ENCODE assay signal across 8 mouse cellular contexts in the genomic region with DNA sequence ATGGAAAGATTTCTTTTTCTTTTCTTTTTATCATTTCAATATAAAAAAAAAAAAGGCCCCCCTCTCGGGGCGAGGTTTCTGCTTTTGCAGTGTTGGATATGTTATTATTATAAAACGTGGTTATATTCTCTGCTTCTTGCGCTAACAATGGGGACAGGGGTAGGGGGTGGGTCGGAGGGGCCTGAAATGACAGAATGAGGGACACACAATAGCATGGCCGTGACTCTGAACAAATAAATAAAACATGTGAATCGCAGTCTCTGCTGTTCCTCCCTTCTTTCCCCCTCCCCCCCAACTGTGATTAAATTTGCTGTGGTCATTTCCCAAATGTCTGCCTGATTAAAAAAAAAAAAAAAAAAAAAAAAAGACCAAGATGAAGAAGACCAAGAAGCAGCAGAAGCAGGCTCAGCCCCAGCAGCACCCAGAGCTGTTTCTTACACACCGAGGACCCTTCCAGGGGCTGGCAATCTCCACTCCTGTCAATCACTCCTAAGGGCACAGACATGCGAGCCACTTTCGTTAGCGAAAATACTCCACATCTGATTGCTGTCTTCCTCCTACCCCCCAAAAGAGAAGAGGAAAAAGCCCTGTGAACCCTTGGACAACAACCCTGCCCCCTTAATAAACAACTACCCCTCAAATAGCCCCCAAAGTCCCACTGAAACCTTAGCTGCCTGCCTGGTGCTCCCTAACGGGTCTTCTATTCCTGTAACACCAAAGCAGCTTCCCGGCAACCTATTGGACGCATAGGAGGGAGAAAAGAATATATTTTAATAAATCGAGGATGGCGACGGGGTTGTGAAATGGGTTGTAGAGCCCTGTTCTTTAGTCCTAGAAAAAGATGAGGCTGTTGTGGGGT.
A peak's percentile ranks its signal among the peaks of the same experiment; 100 is the strongest.
DNase-seq lines count a peak whose midpoint lies in the region; ATAC-seq lines count a peak whose summit lies in the region.

No protein-coding gene starts in this region.

- H3K9me3 ChIP-seq in lung, embryonic 16.5 days (ENCODE audit: control insufficient read depth, low read length), result no peaks in the 10 kb centered on the region
- no peaks in the 10 kb centered on the region for H3K9me3 ChIP-seq in forebrain, embryonic 10.5 days
- no peaks in the 10 kb centered on the region for H3K9me3 ChIP-seq in hindbrain, embryonic 15.5 days
- no peaks in the 10 kb centered on the region for H3K9me3 ChIP-seq in neural tube, embryonic 15.5 days (replicated peaks)

- no peak for ATAC-seq in lung, embryonic 16.5 days (ENCODE audit: low read depth)
- ATAC-seq in hindbrain, embryonic 15.5 days (ENCODE audit: low FRiP score, low read depth), result no peak
- no peak for ATAC-seq in neural tube, embryonic 15.5 days (ENCODE audit: low FRiP score)

- H3K9ac ChIP-seq in lung, embryonic 16.5 days (ENCODE audit: low read length), result peak overlapping the region; percentile 37; the same call in 1 of the 2 replicates
- H3K9ac ChIP-seq in hindbrain, embryonic 15.5 days, result 0 out of 2 replicates have a peak overlapping the region, but pooled peaks have one; percentile 11
- peak overlapping the region; percentile 11 for H3K9ac ChIP-seq in neural tube, embryonic 15.5 days (replicated peaks)

- DNase-seq in lung, adult 18-20 months, result no peak
- DNase-seq in forebrain, embryonic 10.5 days (ENCODE audit: extremely low spot score, low spot score), result no peak
- no peak for DNase-seq in cerebellum, postnatal 36 days
- DNase-seq in cerebellum, adult 18-20 months, result no peak
- DNase-seq in liver, result no peak

- no peak overlapping the region for H3K27ac ChIP-seq in lung, embryonic 16.5 days (ENCODE audit: low read length)
- H3K27ac ChIP-seq in forebrain, embryonic 10.5 days, result peak overlapping the region; percentile 83
- peak overlapping the region; percentile 75 for H3K27ac ChIP-seq in hindbrain, embryonic 15.5 days (replicated peaks)
- peak overlapping the region; percentile 75 for H3K27ac ChIP-seq in neural tube, embryonic 15.5 days (replicated peaks)

- H3K4me1 ChIP-seq in lung, embryonic 16.5 days (replicated peaks; ENCODE audit: control insufficient read depth, insufficient read depth, low read length), result peaks cover 12% of the 10 kb centered on the region
- H3K4me1 ChIP-seq in forebrain, embryonic 10.5 days, result peaks cover 84% of the 10 kb centered on the region
- peaks cover 38% of the 10 kb centered on the region for H3K4me1 ChIP-seq in hindbrain, embryonic 15.5 days (replicated peaks)
- H3K4me1 ChIP-seq in neural tube, embryonic 15.5 days, result peaks cover 28% of the 10 kb centered on the region

- peak overlapping the region; percentile 51 for H3K4me2 ChIP-seq in lung, embryonic 16.5 days (ENCODE audit: low read depth, low read length)
- H3K4me2 ChIP-seq in hindbrain, embryonic 15.5 days, result peak overlapping the region; percentile 45
- peak overlapping the region; percentile 45 for H3K4me2 ChIP-seq in neural tube, embryonic 15.5 days

- H3K27me3 ChIP-seq in lung, embryonic 16.5 days (ENCODE audit: control insufficient read depth, insufficient read depth, low read depth, low read length), result no peaks in the 10 kb centered on the region
- 0 out of 2 replicates have a peak, but pooled peaks cover 6% of the 10 kb centered on the region for H3K27me3 ChIP-seq in forebrain, embryonic 10.5 days (ENCODE audit: poor library complexity, severe bottlenecking)
- 0 out of 2 replicates have a peak, but pooled peaks cover 12% of the 10 kb centered on the region for H3K27me3 ChIP-seq in hindbrain, embryonic 15.5 days
- peaks cover under 1% of the 10 kb centered on the region; the same call in 1 of the 2 replicates for H3K27me3 ChIP-seq in neural tube, embryonic 15.5 days (replicated peaks)

- 43% methylated on average over 17 of the region's 17 CpGs for WGBS in lung, embryonic 16.5 days
- WGBS in forebrain, embryonic 10.5 days, result 39% methylated on average over 17 of the region's 17 CpGs
- WGBS in hindbrain, embryonic 15.5 days, result 12% methylated on average over 17 of the region's 17 CpGs
- 20% methylated on average over 17 of the region's 17 CpGs for WGBS in neural tube, embryonic 15.5 days

- H3K4me3 ChIP-seq in lung, embryonic 16.5 days (ENCODE audit: low read length), result peak overlapping the region; percentile 33
- H3K4me3 ChIP-seq in forebrain, embryonic 10.5 days, result peak overlapping the region; percentile 30
- no peak overlapping the region for H3K4me3 ChIP-seq in hindbrain, embryonic 15.5 days
- H3K4me3 ChIP-seq in neural tube, embryonic 15.5 days (replicated peaks), result 0 out of 2 replicates have a peak overlapping the region, but pooled peaks have one; percentile 3

- H3K36me3 ChIP-seq in lung, embryonic 16.5 days (ENCODE audit: control insufficient read depth, insufficient read depth, low read length), result no peaks in the 10 kb centered on the region
- no peaks in the 10 kb centered on the region for H3K36me3 ChIP-seq in forebrain, embryonic 10.5 days (replicated peaks)
- no peaks in the 10 kb centered on the region for H3K36me3 ChIP-seq in hindbrain, embryonic 15.5 days
- H3K36me3 ChIP-seq in neural tube, embryonic 15.5 days, result no peaks in the 10 kb centered on the region
